Mouse (Mus musculus): Measurements from ENCODE around the gene Rarb.

GRCm38 (mm10) chr14:16433206-16433605, 385.8 kb downstream of the Rarb start:
- TF ChIP-seq CTCF (conservative IDR thresholded peaks at IDR 0.05 in 1 of 2, IDR thresholded peaks at IDR 0.05 in 1 of 2; ENCODE audit: low read depth in 2 of 2, low read length in 2 of 2): no peak
- no peak for TF ChIP-seq ZNF384 (IDR thresholded peaks at IDR 0.05; ENCODE audit: low read depth, low read length)
- TF ChIP-seq TCF12 (IDR thresholded peaks at IDR 0.05; ENCODE audit: low read depth, low read length): no peak

Data from CH12.LX (cell line).